Mouse (Mus musculus) frontal cortex, postnatal 36 days (tissue): ENCODE measurements at regions not wholly inside any gene's neighbourhood (a gene's known extent, or its start where the extent isn't known, plus 50 kb on each side); places are given as distances from the start of the nearest gene placed in this dataset.

Experiments
- DNase-seq, 2 experiments: peaks; one replicate each; pipeline ENCODE4 v3.0.0; 2022; ENCODE audit warnings: low spot score in 2 of 2

- DNase-seq: peak; percentile 5 to 13
Measured at GRCm38 (mm10) chrX:107577501-107577900, 90.3 kb upstream of the Tbx22 start.
